Mouse (Mus musculus) liver, embryonic 11.5 days (tissue): ENCODE measurements at regions not wholly inside any gene's neighbourhood (a gene's known extent, or its start where the extent isn't known, plus 50 kb on each side); places are given as distances from the start of the nearest gene placed in this dataset.

Source experiments
- ATAC-seq: fragments of 200-750 bp; cut with Nextera tagmentation; replicated peaks from 2 replicates; pipeline ENCODE4 v1.8.0; 2017; ENCODE audit warnings: moderate number of reproducible peaks, mild to moderate bottlenecking, moderate TSS enrichment, moderate library complexity; ENCODE audit not compliant: low FRiP score
- DNase-seq: peaks from one replicate; pipeline ENCODE4 v3.0.0-alpha.2; 2017; ENCODE audit warnings: low spot score
- H3K27ac ChIP-seq: fragments of 300-500 bp; sonication (generic); 2 replicates; pipeline ENCODE4 v1.5.1; 2014; ENCODE audit warnings: mild to moderate bottlenecking, low read depth, low read length, control low read depth
- H3K27me3 ChIP-seq: fragments of 300-500 bp; sonication (generic); replicated peaks from 2 replicates; pipeline ENCODE4 v1.6.1; 2014; ENCODE audit warnings: low read length, mixed read lengths; ENCODE audit not compliant: control insufficient read depth, insufficient read depth
- H3K36me3 ChIP-seq: fragments of 300-500 bp; sonication (generic); 2 replicates; pipeline ENCODE4 v1.6.1; 2014; ENCODE audit warnings: mild to moderate bottlenecking, low read length, moderate library complexity, mixed read lengths; ENCODE audit not compliant: control insufficient read depth, insufficient read depth
- H3K4me1 ChIP-seq: fragments of 300-500 bp; sonication (generic); replicated peaks from 2 replicates; pipeline ENCODE4 v1.6.1; 2014; ENCODE audit warnings: low read length, mixed read lengths; ENCODE audit not compliant: control insufficient read depth, insufficient read depth
- H3K4me2 ChIP-seq: fragments of 300-500 bp; sonication (generic); 2 replicates; pipeline ENCODE4 v1.6.1; 2014; ENCODE audit warnings: mild to moderate bottlenecking, control low read depth, moderate library complexity
- H3K4me3 ChIP-seq: fragments of 300-500 bp; sonication (generic); 2 replicates; pipeline ENCODE4 v1.5.1; 2014; ENCODE audit warnings: low read depth, low read length, control low read depth
- H3K9ac ChIP-seq: fragments of 300-500 bp; sonication (generic); 2 replicates; pipeline ENCODE4 v1.6.1; 2014; ENCODE audit warnings: low read depth, low read length, control low read depth
- H3K9me3 ChIP-seq: fragments of 300-500 bp; sonication (generic); 2 replicates; pipeline ENCODE4 v1.6.1; 2016; ENCODE audit warnings: low read length, inconsistent platforms, mixed read lengths; ENCODE audit not compliant: control insufficient read depth
- WGBS: fragments of 180-500 bp; shearing (Covaris S2); extraction: QIAGEN DNeasy Blood & Tissue Kit; methylation state at CpG from one replicate; pipeline ENCODE4 v1.1.7; 2014; 5-methylcytosine and 5-hydroxymethylcytosine counted together

DNA sequence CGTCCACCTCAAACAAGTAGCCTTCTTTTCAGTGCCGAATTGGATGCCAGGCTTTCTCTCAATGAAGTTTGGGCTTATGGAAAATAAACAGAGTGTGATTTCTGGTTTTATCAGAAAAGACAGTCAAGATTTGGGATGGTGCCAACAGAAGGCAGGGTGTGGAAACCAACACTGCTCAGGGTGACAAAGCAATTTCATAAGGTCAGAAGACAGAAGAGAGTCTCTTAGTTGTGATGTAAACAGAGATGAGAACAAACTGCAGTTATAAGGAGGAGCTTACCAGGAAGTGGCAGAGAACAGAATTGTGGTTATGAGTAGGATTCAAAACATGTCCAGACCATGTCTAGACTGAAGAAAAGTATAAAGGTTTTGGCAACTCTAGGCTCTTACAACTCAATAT lies 714.3 kb upstream of the Arpp21 start:
- Histone ChIP-seq H3K4me2 (no peak overlapping the region), H3K9me3 (no peaks in the 10 kb centered on the region), H3K4me3 (no peak overlapping the region), H3K27ac (no peak overlapping the region), H3K4me1 (no peaks in the 10 kb centered on the region), H3K27me3 (no peaks in the 10 kb centered on the region), H3K36me3 (no peaks in the 10 kb centered on the region), H3K9ac (no peak overlapping the region)
- ATAC-seq, result no peak
- WGBS, result 61% methylated on average over 2 of the region's 2 CpGs
- DNase-seq, result no peak

DNA sequence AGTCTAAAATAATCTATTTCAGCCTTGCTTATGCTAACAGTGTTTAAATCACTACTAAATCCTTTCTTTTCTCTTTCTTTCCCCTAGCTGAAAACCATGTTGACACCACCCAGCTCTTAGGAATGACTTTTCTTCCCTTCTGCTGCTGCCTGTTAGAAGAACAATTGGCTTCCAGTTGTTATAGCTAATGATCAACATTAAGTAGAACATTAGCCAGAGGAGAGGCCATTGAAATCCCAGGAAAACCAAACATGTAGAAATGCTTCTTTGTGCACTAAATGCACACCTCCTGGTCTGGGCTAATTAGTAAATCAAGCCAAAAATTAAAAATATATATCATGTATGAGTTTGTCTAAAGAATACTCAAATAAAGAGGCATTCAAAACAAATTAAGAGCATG lies 703.0 kb upstream of the Arpp21 start:
- DNase-seq (no peak), ATAC-seq (no peak)
- H3K4me2 ChIP-seq, result no peak overlapping the region

DNA sequence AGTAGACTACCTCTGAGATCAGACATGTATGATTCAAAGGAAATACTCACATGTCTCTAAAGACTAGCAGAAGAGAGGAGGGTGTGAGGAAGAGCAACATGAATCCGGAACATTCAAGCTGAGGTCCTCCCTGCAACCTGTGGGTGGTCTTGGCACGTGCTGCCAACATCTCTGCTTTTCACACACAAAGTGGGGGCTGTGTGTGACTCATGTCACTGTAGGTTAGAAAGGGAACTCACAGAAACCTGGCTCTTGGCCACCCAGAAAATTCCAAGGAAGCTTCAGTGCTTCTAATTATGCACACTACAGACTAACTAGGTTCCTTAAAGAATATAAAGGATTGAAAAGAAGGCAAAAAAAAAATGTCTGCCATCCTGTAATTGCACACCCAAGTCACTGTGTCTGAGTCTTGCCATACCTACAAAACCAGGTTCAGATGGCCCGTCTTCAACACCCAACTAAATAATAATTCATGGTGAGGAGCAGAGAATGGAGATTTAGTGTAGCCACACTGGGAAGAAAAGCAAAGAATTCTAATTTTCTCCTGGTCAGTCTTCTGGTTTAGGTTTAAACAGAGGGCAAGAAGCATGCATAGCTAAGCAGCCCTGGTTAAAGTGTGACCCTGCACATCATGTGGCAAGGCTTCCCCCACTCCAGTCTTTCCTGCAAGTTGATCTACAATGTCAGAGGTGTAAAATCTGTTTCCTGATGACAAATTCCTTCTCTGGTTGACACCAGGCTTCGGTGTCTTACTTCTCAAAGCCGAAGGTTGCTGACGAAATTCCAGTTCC lies 673.8 kb upstream of the Arpp21 start:
- ATAC-seq (no peak), DNase-seq (no peak)
- Histone ChIP-seq H3K27me3 (no peaks in the 10 kb centered on the region), H3K9ac (no peak overlapping the region), H3K4me1 (no peaks in the 10 kb centered on the region), H3K4me2 (no peak overlapping the region), H3K4me3 (no peak overlapping the region), H3K36me3 (no peaks in the 10 kb centered on the region), H3K27ac (no peak overlapping the region), H3K9me3 (no peaks in the 10 kb centered on the region)
- 66% methylated on average over 6 of the region's 6 CpGs for WGBS

More for the DNA sequence above, 703.0 kb upstream of the Arpp21 start:
- H3K27me3 ChIP-seq, result no peaks in the 10 kb centered on the region
- H3K4me3 ChIP-seq, result no peak overlapping the region
- H3K9me3 ChIP-seq, result no peaks in the 10 kb centered on the region
- no peak overlapping the region for H3K9ac ChIP-seq
- no peaks in the 10 kb centered on the region for H3K4me1 ChIP-seq
- H3K36me3 ChIP-seq, result no peaks in the 10 kb centered on the region
- no peak overlapping the region for H3K27ac ChIP-seq

DNA sequence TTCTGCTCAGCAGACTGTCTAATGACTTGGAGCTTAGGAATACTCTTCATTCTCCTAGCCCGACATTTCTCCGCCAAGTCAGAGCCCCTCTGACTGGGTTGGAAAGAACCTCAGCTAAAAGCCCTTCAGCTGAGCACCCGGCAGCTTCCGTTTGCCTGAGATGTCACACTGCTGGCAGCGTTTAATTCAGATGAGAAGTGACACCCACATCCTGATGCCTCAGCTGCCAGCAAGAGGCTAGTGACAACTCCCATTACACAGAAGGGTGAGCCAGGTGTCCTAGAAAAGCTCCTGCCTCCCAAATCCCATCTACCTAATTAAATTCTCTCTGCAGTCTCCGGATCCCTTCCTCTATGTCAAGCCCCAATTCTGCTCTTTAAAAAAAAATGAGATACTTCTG lies 670.2 kb upstream of the Arpp21 start:
- ATAC-seq, result no peak
- DNase-seq, result no peak
- Histone ChIP-seq H3K9ac (no peak overlapping the region), H3K4me3 (no peak overlapping the region), H3K27me3 (no peaks in the 10 kb centered on the region), H3K4me2 (no peak overlapping the region), H3K36me3 (no peaks in the 10 kb centered on the region), H3K4me1 (no peaks in the 10 kb centered on the region), H3K9me3 (no peaks in the 10 kb centered on the region), H3K27ac (no peak overlapping the region)
- 65% methylated on average over 6 of the region's 6 CpGs for WGBS

DNA sequence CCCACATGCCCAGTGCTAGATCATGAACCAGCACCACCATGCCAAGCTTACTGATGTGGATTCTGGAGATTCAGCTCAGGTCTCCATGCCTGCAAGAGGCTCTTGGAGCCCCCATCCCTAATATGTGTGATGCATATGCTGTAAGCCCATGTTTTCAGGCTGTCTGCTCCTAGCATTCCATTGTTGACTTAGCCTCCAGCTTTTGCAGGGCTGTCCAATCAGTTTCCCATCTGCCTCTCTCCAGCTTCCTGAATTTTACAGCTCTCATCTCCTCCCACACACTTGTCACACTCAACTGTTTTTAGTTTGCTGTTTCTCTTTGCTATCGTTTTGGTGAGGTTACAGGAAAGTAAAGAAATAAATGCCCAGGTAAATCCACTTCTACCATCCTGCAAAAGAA lies 629.2 kb upstream of the Arpp21 start:
- WGBS, result 73% methylated on average over 1 of the region's 1 CpGs
- no peaks in the 10 kb centered on the region for H3K36me3 ChIP-seq
- H3K9ac ChIP-seq, result no peak overlapping the region
- no peak overlapping the region for H3K27ac ChIP-seq
- no peaks in the 10 kb centered on the region for H3K4me1 ChIP-seq
- no peak overlapping the region for H3K4me2 ChIP-seq
- ATAC-seq (no peak), DNase-seq (no peak)
- H3K9me3 ChIP-seq, result no peaks in the 10 kb centered on the region
- no peak overlapping the region for H3K4me3 ChIP-seq
- H3K27me3 ChIP-seq, result no peaks in the 10 kb centered on the region

DNA sequence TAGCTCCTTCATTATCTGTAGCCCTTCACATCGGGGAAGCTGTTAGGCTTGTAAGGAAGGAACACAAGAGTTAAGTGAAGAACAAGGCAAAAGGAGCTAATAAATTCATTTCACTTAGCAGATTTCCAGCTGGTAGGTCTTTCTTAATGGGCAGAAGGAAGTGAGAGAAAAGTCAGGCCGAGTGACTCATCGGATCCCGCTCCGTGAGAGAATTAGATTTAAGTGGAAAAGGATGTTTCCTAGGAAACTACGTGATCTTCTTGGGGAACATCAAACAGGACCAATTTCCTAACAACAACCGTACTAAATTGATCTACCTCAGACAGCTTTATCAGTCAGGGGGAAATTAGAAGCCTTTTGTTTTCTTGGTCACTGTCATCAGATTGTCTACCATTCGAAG lies 625.4 kb upstream of the Arpp21 start:
- no peaks in the 10 kb centered on the region for H3K4me1 ChIP-seq
- H3K4me2 ChIP-seq, result no peak overlapping the region
- no peak overlapping the region for H3K9ac ChIP-seq
- no peak overlapping the region for H3K4me3 ChIP-seq
- H3K9me3 ChIP-seq, result no peaks in the 10 kb centered on the region
- H3K27ac ChIP-seq, result no peak overlapping the region
- no peaks in the 10 kb centered on the region for H3K36me3 ChIP-seq
- WGBS, result 63% methylated on average over 8 of the region's 8 CpGs
- no peak for DNase-seq
- ATAC-seq, result no peak
- H3K27me3 ChIP-seq, result no peaks in the 10 kb centered on the region

DNA sequence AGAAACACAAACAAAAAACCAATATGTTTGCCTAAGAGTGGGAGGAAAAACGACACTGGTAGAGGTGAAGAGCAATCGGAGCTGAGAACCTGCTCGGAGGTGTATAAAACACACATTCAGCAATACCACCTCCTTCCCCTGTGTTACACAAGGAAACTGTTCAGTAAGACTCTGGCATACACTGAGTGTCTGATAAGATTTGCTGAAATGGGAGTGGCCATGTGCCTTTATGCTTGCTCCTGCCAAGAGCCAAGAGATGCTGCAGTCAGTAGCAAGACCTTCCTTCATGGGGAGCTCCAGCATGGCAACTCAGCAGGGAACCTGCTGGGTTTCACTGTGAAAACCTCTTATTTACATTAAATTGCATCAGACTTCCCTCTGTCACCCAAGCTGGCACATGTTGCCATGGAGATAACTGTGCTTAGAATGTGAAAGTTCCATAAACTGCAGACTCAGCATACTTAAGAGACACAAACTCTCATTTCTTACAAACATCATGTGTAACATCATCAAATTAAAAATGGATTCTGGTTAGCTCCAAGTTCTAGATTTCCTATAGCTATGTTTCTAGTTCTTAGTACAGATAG lies 624.7 kb upstream of the Arpp21 start:
- Histone ChIP-seq H3K4me1 (no peaks in the 10 kb centered on the region), H3K27me3 (no peaks in the 10 kb centered on the region)
- 72% methylated on average over 3 of the region's 3 CpGs for WGBS

DNA sequence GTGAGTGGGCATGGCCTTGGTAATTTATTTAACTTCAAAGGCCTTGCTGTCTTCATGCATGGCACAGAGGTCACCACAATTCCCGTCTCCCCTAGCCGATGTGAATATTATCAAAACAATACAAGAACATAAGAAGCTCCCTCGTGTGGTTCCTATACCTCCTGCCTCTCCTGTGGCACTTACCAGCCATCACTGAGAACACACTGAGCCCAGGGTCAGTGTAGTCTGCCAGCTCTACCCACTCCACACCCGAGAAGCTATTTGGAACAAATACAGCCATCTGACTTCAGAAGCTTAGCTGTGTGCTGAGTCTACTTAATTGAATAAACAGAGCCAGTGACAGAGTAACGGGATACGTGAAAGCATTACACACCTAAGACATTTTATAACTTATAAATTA lies 605.7 kb upstream of the Arpp21 start:
- Histone ChIP-seq H3K27ac (no peak overlapping the region), H3K9ac (no peak overlapping the region), H3K27me3 (no peaks in the 10 kb centered on the region), H3K4me1 (no peaks in the 10 kb centered on the region), H3K9me3 (no peaks in the 10 kb centered on the region), H3K4me2 (no peak overlapping the region), H3K36me3 (no peaks in the 10 kb centered on the region), H3K4me3 (no peak overlapping the region)
- DNase-seq (no peak), ATAC-seq (no peak)
- WGBS, result 72% methylated on average over 6 of the region's 6 CpGs

More for the DNA sequence above, 624.7 kb upstream of the Arpp21 start:
- ATAC-seq, result no peak
- Histone ChIP-seq H3K36me3 (no peaks in the 10 kb centered on the region), H3K27ac (no peak overlapping the region), H3K4me2 (no peak overlapping the region), H3K4me3 (no peak overlapping the region), H3K9me3 (no peaks in the 10 kb centered on the region), H3K9ac (no peak overlapping the region)
- DNase-seq, result no peak
